Mouse (Mus musculus) ES-Bruce4 (cell line): ENCODE measurements around the gene Smarca2.

Source experiments
- CTCF ChIP-seq: IDR thresholded peaks from one replicate; pipeline ENCODE4 v1.8.1; 2011; ENCODE audit warnings: low read depth, low read length
- EP300 ChIP-seq: IDR thresholded peaks from 2 replicates; pipeline ENCODE4 v1.6.1; 2011; ENCODE audit warnings: low read depth, low read length; ENCODE audit not compliant: insufficient read depth
- POLR2A ChIP-seq: IDR thresholded peaks from one replicate; pipeline ENCODE4 v1.8.1; 2011; ENCODE audit warnings: low read length; ENCODE audit not compliant: insufficient read depth

DNA sequence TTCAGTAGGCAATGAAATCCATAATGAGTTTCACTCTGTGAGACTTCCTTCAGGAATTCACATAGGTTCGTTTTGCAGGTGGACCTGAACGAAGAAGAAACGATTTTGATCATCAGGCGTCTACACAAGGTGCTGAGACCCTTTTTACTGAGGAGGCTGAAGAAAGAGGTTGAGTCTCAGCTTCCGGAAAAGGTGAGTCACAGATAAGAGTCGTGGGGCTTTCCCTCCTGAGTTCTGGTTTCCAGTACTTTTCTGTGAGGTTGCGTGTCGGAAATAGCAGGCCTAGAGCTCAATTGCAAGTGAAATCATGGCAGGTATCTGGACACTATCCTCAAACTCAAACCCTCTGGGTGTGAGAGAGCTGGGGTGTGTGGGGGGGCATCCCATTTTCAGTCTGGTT, 78.9 kb downstream of the Smarca2 start:
- TF ChIP-seq POLR2A: no peak
- no peak for TF ChIP-seq CTCF
- no peak for TF ChIP-seq EP300
